Mouse (Mus musculus) heart, adult 8-10 months (tissue): ENCODE results near the gene Drd1. TPM values are rescaled to one million over a fixed set of nuclear protein-coding genes. Genes with fewer than 3 reads are reported as not detected.

Experiments
- DNase-seq: peaks from one replicate; pipeline ENCODE4 v3.0.0; 2022; ENCODE audit warnings: low spot score
- total RNA-seq, 4 experiments: library from RNA; stranded (reverse); gene quantifications; 2 replicates each; pipeline ENCODE4 v1.2.4; 2022

The Drd1 gene
- total RNA-seq: under 1 TPM; 0.17 to 0.53 (median 0.25) TPM

GRCm38 (mm10) chr13:54055448-54055861 is at the start of gene Drd1:
Gene Drd1 (minus strand): TSS chr13:54055705.
- peak; percentile 39 for DNase-seq

GRCm38 (mm10) chr13:54103866-54104265 is 48.4 kb upstream of the Drd1 start:
- no peak for DNase-seq

GRCm38 (mm10) chr13:54103271-54103670 is 47.8 kb upstream of the Drd1 start:
- DNase-seq: no peak

GRCm38 (mm10) chr13:54102061-54102460 is 46.6 kb upstream of the Drd1 start:
- no peak for DNase-seq

- DNase-seq: peak; percentile 84
These were observed 45.7 kb upstream of the Drd1 start for GRCm38 (mm10) chr13:54101031-54101820.

- no peak for DNase-seq
These were observed 42.3 kb upstream of the Drd1 start for GRCm38 (mm10) chr13:54097797-54098196.

GRCm38 (mm10) chr13:54097227-54097626 is 41.7 kb upstream of the Drd1 start:
- DNase-seq: no peak

GRCm38 (mm10) chr13:54095721-54096120 is 40.2 kb upstream of the Drd1 start:
- no peak for DNase-seq

GRCm38 (mm10) chr13:54094963-54095362 is 39.5 kb upstream of the Drd1 start:
- DNase-seq: no peak

- DNase-seq: no peak
These were observed 38.8 kb upstream of the Drd1 start for GRCm38 (mm10) chr13:54094349-54094748.

GRCm38 (mm10) chr13:54091719-54092118 is 36.2 kb upstream of the Drd1 start:
- no peak for DNase-seq

- no peak for DNase-seq
These were observed 29.8 kb upstream of the Drd1 start for GRCm38 (mm10) chr13:54085266-54085665.

GRCm38 (mm10) chr13:54084826-54085225 is 29.3 kb upstream of the Drd1 start:
- no peak for DNase-seq

GRCm38 (mm10) chr13:54084178-54084577 is 28.7 kb upstream of the Drd1 start:
- DNase-seq: no peak

GRCm38 (mm10) chr13:54082946-54083345 is 27.4 kb upstream of the Drd1 start:
- no peak for DNase-seq

- no peak for DNase-seq
These were observed 25.3 kb upstream of the Drd1 start for GRCm38 (mm10) chr13:54080785-54081184.

GRCm38 (mm10) chr13:54079782-54080759 is 24.6 kb upstream of the Drd1 start:
- no peak for DNase-seq

- no peak for DNase-seq
These were observed 22.1 kb upstream of the Drd1 start for GRCm38 (mm10) chr13:54077470-54078174.

- no peak for DNase-seq
These were observed 21.4 kb upstream of the Drd1 start for GRCm38 (mm10) chr13:54076762-54077460.

- DNase-seq: no peak
These were observed 20.5 kb upstream of the Drd1 start for GRCm38 (mm10) chr13:54076051-54076450.

- no peak for DNase-seq
These were observed 19.9 kb upstream of the Drd1 start for GRCm38 (mm10) chr13:54075416-54075815.
